Mouse (Mus musculus): ENCODE data around the gene Gm45233. TPM values are rescaled to one million over a fixed set of nuclear protein-coding genes. Genes with fewer than 3 reads are reported as not detected.

The Gm45233 gene
- polyA plus RNA-seq, 1 experiment from 2014 or later, result not detected

- H3K4me2 ChIP-seq (ENCODE audit: low read length), result no peak overlapping the region
- ATAC-seq (no peak), DNase-seq (ENCODE audit: low spot score) (no peak)
- no peak overlapping the region for H3K4me3 ChIP-seq (ENCODE audit: low read depth, low read length)
- H3K36me3 ChIP-seq (ENCODE audit: control insufficient read depth, insufficient read depth, low read length), result peaks cover 40% of the 10 kb centered on the region
- no peaks in the 10 kb centered on the region for H3K9me3 ChIP-seq (replicated peaks; ENCODE audit: control insufficient read depth, low read length)
- no peak overlapping the region for H3K9ac ChIP-seq (ENCODE audit: low read length)
- H3K27ac ChIP-seq (ENCODE audit: low read depth, low read length), result no peak overlapping the region
- H3K4me1 ChIP-seq (ENCODE audit: control insufficient read depth, insufficient read depth, low read length), result no peaks in the 10 kb centered on the region
- WGBS, result 93% methylated on average over 6 of the region's 6 CpGs
- no peaks in the 10 kb centered on the region for H3K27me3 ChIP-seq (replicated peaks; ENCODE audit: control insufficient read depth, insufficient read depth, low read length)
Measured at GRCm38 (mm10) chr7:43454371-43454770, 10.4 kb downstream of the Gm45233 start.

- WGBS, result 65% methylated on average over 4 of the region's 4 CpGs
- Histone ChIP-seq H3K9me3 (replicated peaks; ENCODE audit: control insufficient read depth, low read length) (no peaks in the 10 kb centered on the region), H3K4me1 (ENCODE audit: control insufficient read depth, insufficient read depth, low read length) (no peaks in the 10 kb centered on the region; the same call in 1 of the 2 replicates), H3K36me3 (ENCODE audit: control insufficient read depth, insufficient read depth, low read length) (no peaks in the 10 kb centered on the region), H3K4me2 (ENCODE audit: low read length) (no peak within 1 kb of the TSS), H3K9ac (ENCODE audit: low read length) (no peak within 1 kb of the TSS), H3K27ac (ENCODE audit: low read depth, low read length) (no peak within 1 kb of the TSS), H3K4me3 (ENCODE audit: low read depth, low read length) (no peak within 1 kb of the TSS), H3K27me3 (replicated peaks; ENCODE audit: control insufficient read depth, insufficient read depth, low read length) (peaks cover 9% of the 10 kb centered on the region)
- ATAC-seq, result no peak
- no peak for DNase-seq (ENCODE audit: low spot score)
Measured at GRCm38 (mm10) chr7:43462851-43463250, 18.9 kb downstream of the Gm45233 start, which contains the start of gene Vsig10l. Gene Vsig10l, plus strand, starts transcription at chr7:43463151.

GRCm38 (mm10) chr7:43463976-43464375, 20.0 kb downstream of the Gm45233 start:
- DNase-seq (ENCODE audit: low spot score) (no peak), ATAC-seq (no peak)
- H3K9me3 ChIP-seq (replicated peaks; ENCODE audit: control insufficient read depth, low read length), result no peaks in the 10 kb centered on the region
- H3K4me2 ChIP-seq (ENCODE audit: low read length), result no peak overlapping the region
- H3K27ac ChIP-seq (ENCODE audit: low read depth, low read length), result no peak overlapping the region
- no peaks in the 10 kb centered on the region; the same call in 1 of the 2 replicates for H3K4me1 ChIP-seq (ENCODE audit: control insufficient read depth, insufficient read depth, low read length)
- no peaks in the 10 kb centered on the region for H3K36me3 ChIP-seq (ENCODE audit: control insufficient read depth, insufficient read depth, low read length)
- no peak overlapping the region for H3K4me3 ChIP-seq (ENCODE audit: low read depth, low read length)
- H3K27me3 ChIP-seq (replicated peaks; ENCODE audit: control insufficient read depth, insufficient read depth, low read length), result peaks cover 9% of the 10 kb centered on the region
- H3K9ac ChIP-seq (ENCODE audit: low read length), result no peak overlapping the region
- 81% methylated on average over 7 of the region's 7 CpGs for WGBS

GRCm38 (mm10) chr7:43464864-43465343, 21.0 kb downstream of the Gm45233 start:
- peak; percentile 50 for DNase-seq (ENCODE audit: low spot score)
- H3K4me3 ChIP-seq (ENCODE audit: low read depth, low read length), result peak overlapping the region; percentile 36

GRCm38 (mm10) chr7:43465344-43466098, 21.6 kb downstream of the Gm45233 start:
- ATAC-seq (peak; percentile 79), DNase-seq (ENCODE audit: low spot score) (peak; percentile 92)
- no peaks in the 10 kb centered on the region for H3K36me3 ChIP-seq (ENCODE audit: control insufficient read depth, insufficient read depth, low read length)
- peaks cover 9% of the 10 kb centered on the region for H3K27me3 ChIP-seq (replicated peaks; ENCODE audit: control insufficient read depth, insufficient read depth, low read length)
- H3K27ac ChIP-seq (ENCODE audit: low read depth, low read length), result no peak overlapping the region
- WGBS, result 1% methylated on average over 33 of the region's 33 CpGs
- peak overlapping the region; percentile 36 for H3K4me3 ChIP-seq (ENCODE audit: low read depth, low read length)
- peak overlapping the region; percentile 73 for H3K4me2 ChIP-seq (ENCODE audit: low read length)
- H3K4me1 ChIP-seq (ENCODE audit: control insufficient read depth, insufficient read depth, low read length), result no peaks in the 10 kb centered on the region; the same call in 1 of the 2 replicates
- no peaks in the 10 kb centered on the region for H3K9me3 ChIP-seq (replicated peaks; ENCODE audit: control insufficient read depth, low read length)
- H3K9ac ChIP-seq (ENCODE audit: low read length), result peak overlapping the region; percentile 51

More at GRCm38 (mm10) chr7:43464864-43465343, 21.0 kb downstream of the Gm45233 start:
- WGBS, result 10% methylated on average over 35 of the region's 35 CpGs
- ATAC-seq, result peak; percentile 8
- Histone ChIP-seq H3K36me3 (ENCODE audit: control insufficient read depth, insufficient read depth, low read length) (no peaks in the 10 kb centered on the region), H3K27ac (ENCODE audit: low read depth, low read length) (no peak overlapping the region), H3K4me2 (ENCODE audit: low read length) (peak overlapping the region; percentile 73), H3K4me1 (ENCODE audit: control insufficient read depth, insufficient read depth, low read length) (no peaks in the 10 kb centered on the region; the same call in 1 of the 2 replicates), H3K9me3 (replicated peaks; ENCODE audit: control insufficient read depth, low read length) (no peaks in the 10 kb centered on the region), H3K27me3 (replicated peaks; ENCODE audit: control insufficient read depth, insufficient read depth, low read length) (peaks cover 9% of the 10 kb centered on the region), H3K9ac (ENCODE audit: low read length) (peak overlapping the region; percentile 51)

- ATAC-seq (peak; percentile 60), DNase-seq (ENCODE audit: low spot score) (peak; percentile 82)
- H3K4me3 ChIP-seq (ENCODE audit: low read depth, low read length), result peak overlapping the region; percentile 36
- H3K36me3 ChIP-seq (ENCODE audit: control insufficient read depth, insufficient read depth, low read length), result no peaks in the 10 kb centered on the region
- 1% methylated on average over 33 of the region's 33 CpGs for WGBS
- peaks cover 9% of the 10 kb centered on the region for H3K27me3 ChIP-seq (replicated peaks; ENCODE audit: control insufficient read depth, insufficient read depth, low read length)
- no peak overlapping the region for H3K27ac ChIP-seq (ENCODE audit: low read depth, low read length)
- H3K9me3 ChIP-seq (replicated peaks; ENCODE audit: control insufficient read depth, low read length), result no peaks in the 10 kb centered on the region
- H3K4me2 ChIP-seq (ENCODE audit: low read length), result peak overlapping the region; percentile 73
- H3K4me1 ChIP-seq (ENCODE audit: control insufficient read depth, insufficient read depth, low read length), result no peaks in the 10 kb centered on the region; the same call in 1 of the 2 replicates
- peak overlapping the region; percentile 49 for H3K9ac ChIP-seq (ENCODE audit: low read length)
Measured at GRCm38 (mm10) chr7:43466099-43466694, 22.3 kb downstream of the Gm45233 start.

- Histone ChIP-seq H3K4me2 (ENCODE audit: low read length) (no peak overlapping the region), H3K27me3 (replicated peaks; ENCODE audit: control insufficient read depth, insufficient read depth, low read length) (no peaks in the 10 kb centered on the region; the same call in 1 of the 2 replicates), H3K9ac (ENCODE audit: low read length) (no peak overlapping the region), H3K36me3 (ENCODE audit: control insufficient read depth, insufficient read depth, low read length) (peaks cover 16% of the 10 kb centered on the region), H3K4me1 (ENCODE audit: control insufficient read depth, insufficient read depth, low read length) (no peaks in the 10 kb centered on the region; the same call in 1 of the 2 replicates), H3K4me3 (ENCODE audit: low read depth, low read length) (no peak overlapping the region), H3K9me3 (replicated peaks; ENCODE audit: control insufficient read depth, low read length) (no peaks in the 10 kb centered on the region), H3K27ac (ENCODE audit: low read depth, low read length) (no peak overlapping the region)
- peak; percentile 48 for DNase-seq (ENCODE audit: low spot score)
- ATAC-seq, result no peak
- 39% methylated on average over 8 of the region's 8 CpGs for WGBS
Measured at GRCm38 (mm10) chr7:43470373-43470772, 26.4 kb downstream of the Gm45233 start.

GRCm38 (mm10) chr7:43475706-43476105, 31.8 kb downstream of the Gm45233 start:
- Histone ChIP-seq H3K36me3 (ENCODE audit: control insufficient read depth, insufficient read depth, low read length) (peaks cover 32% of the 10 kb centered on the region), H3K4me3 (ENCODE audit: low read depth, low read length) (no peak overlapping the region), H3K9ac (ENCODE audit: low read length) (no peak overlapping the region), H3K4me2 (ENCODE audit: low read length) (no peak overlapping the region), H3K9me3 (replicated peaks; ENCODE audit: control insufficient read depth, low read length) (no peaks in the 10 kb centered on the region), H3K27ac (ENCODE audit: low read depth, low read length) (no peak overlapping the region), H3K27me3 (replicated peaks; ENCODE audit: control insufficient read depth, insufficient read depth, low read length) (0 out of 2 replicates have a peak, but pooled peaks cover 10% of the 10 kb centered on the region), H3K4me1 (ENCODE audit: control insufficient read depth, insufficient read depth, low read length) (0 out of 2 replicates have a peak, but pooled peaks cover 2% of the 10 kb centered on the region)
- WGBS, result 17% methylated on average over 23 of the region's 23 CpGs
- ATAC-seq, result no peak
- no peak for DNase-seq (ENCODE audit: low spot score)

All from forebrain, embryonic 14.5 days (tissue).